Comparison of ENCODE assay signal across 16 mouse cellular contexts in the genomic region with DNA sequence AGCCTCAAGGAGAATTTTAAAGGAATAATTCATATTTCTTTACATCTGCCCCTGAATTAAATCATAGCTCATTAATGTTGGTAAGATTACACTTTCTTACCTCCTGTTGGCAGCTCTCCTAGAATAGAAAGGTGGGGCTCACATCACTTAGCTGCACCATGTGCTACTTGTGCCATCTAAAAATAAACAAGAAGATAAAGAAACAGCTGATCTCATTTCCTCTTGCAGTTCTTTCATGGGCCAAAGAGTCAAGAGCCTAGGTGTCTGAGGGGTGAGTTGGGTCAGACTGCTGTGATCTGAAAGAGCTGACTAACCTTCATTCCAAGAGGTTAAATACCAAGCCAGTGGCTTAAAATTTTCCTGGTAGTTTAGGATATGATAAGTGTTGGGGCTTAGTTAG. TPM values are rescaled to one million over a fixed set of nuclear protein-coding genes. Genes with fewer than 3 reads are reported as not detected.
DNase-seq lines count a peak whose midpoint lies in the region; ATAC-seq and TF ChIP-seq lines count a peak whose summit lies in the region.
"Had no signal": no experiment of that assay in that cellular context is flagged by ENCODE, and none has a peak within 500 bp of the region (broad histone marks: within the 10 kb centered on the region; RNA-seq: fewer than 3 reads in every experiment).

No protein-coding gene starts in this region.

- H3K4me2 ChIP-seq in lung, postnatal 0 days (replicated peaks; ENCODE audit: low read depth, low read length) = no peak overlapping the region
- H3K4me2 ChIP-seq in hindbrain, embryonic 16.5 days (ENCODE audit: low read length) = no peak overlapping the region
- no peak overlapping the region for H3K4me2 ChIP-seq in hindbrain, postnatal 0 days (ENCODE audit: low read depth, low read length)
- H3K4me2 ChIP-seq: hindbrain, embryonic 15.5 days; neural tube, embryonic 12.5 days had no signal

- H3K9ac ChIP-seq in lung, postnatal 0 days (replicated peaks; ENCODE audit: low read depth) = no peak overlapping the region
- H3K9ac ChIP-seq in hindbrain, embryonic 16.5 days (ENCODE audit: low read depth, low read length) = no peak overlapping the region
- no peak overlapping the region for H3K9ac ChIP-seq in hindbrain, postnatal 0 days (replicated peaks; ENCODE audit: low read length)
- H3K9ac ChIP-seq: hindbrain, embryonic 15.5 days; neural tube, embryonic 12.5 days had no signal

- H3K4me1 ChIP-seq in lung, postnatal 0 days (ENCODE audit: insufficient read depth, low read depth, low read length) = no peaks in the 10 kb centered on the region
- no peaks in the 10 kb centered on the region for H3K4me1 ChIP-seq in hindbrain, embryonic 16.5 days (ENCODE audit: control insufficient read depth, insufficient read depth, low read depth, low read length)
- no peaks in the 10 kb centered on the region for H3K4me1 ChIP-seq in hindbrain, postnatal 0 days (ENCODE audit: insufficient read depth, low read length)
- H3K4me1 ChIP-seq: hindbrain, embryonic 15.5 days; neural tube, embryonic 12.5 days had no signal

- peak; percentile 64 for DNase-seq in lung, postnatal 0 days (ENCODE audit: low spot score)
- no peak for DNase-seq in lung, postnatal 25 days (ENCODE audit: low spot score)
- DNase-seq in heart, adult 9 months (ENCODE audit: low spot score in 2 of 2) = peak; percentile 48 to 53
- DNase-seq in heart, postnatal 4 days = peak; percentile 12
- no peak for DNase-seq in hindbrain, postnatal 0 days (ENCODE audit: low spot score)
- DNase-seq in adrenal gland, postnatal 10 days = no peak
- no peak for DNase-seq in gastrocnemius, postnatal 4 days (ENCODE audit: low spot score in 2 of 2)
- DNase-seq: cerebellum, adult 18-20 months; gastrocnemius, postnatal 25 days; kidney, adult 9 months; midbrain, embryonic 14.5 days had no signal

- peak; percentile 74 for TF ChIP-seq EP300 in lung, postnatal 0 days (IDR thresholded peaks at IDR 0.05)

- no peak overlapping the region for H3K27ac ChIP-seq in lung, postnatal 0 days (ENCODE audit: low read length)
- H3K27ac ChIP-seq in hindbrain, embryonic 16.5 days (ENCODE audit: low read depth, low read length) = no peak overlapping the region
- no peak overlapping the region for H3K27ac ChIP-seq in hindbrain, postnatal 0 days
- H3K27ac ChIP-seq: hindbrain, embryonic 15.5 days; neural tube, embryonic 12.5 days had no signal

- no peak overlapping the region for H3K4me3 ChIP-seq in lung, postnatal 0 days (ENCODE audit: low read depth, low read length)
- no peak overlapping the region for H3K4me3 ChIP-seq in hindbrain, embryonic 16.5 days (ENCODE audit: low read length)
- H3K4me3 ChIP-seq in hindbrain, postnatal 0 days (ENCODE audit: low read length) = no peak overlapping the region
- H3K4me3 ChIP-seq: erythroblast, embryonic 14.5 days; hindbrain, embryonic 15.5 days; neural tube, embryonic 12.5 days had no signal

- peak; percentile 53 for ATAC-seq in lung, postnatal 0 days
- ATAC-seq in hindbrain, embryonic 16.5 days = no peak
- no peak for ATAC-seq in hindbrain, postnatal 0 days

- H3K9me3 ChIP-seq in lung, postnatal 0 days (ENCODE audit: low read length) = no peaks in the 10 kb centered on the region
- H3K9me3 ChIP-seq in hindbrain, embryonic 16.5 days (ENCODE audit: control insufficient read depth, low read length) = no peaks in the 10 kb centered on the region
- H3K9me3 ChIP-seq in hindbrain, postnatal 0 days (ENCODE audit: low read length) = no peaks in the 10 kb centered on the region
- H3K9me3 ChIP-seq: hindbrain, embryonic 15.5 days; neural tube, embryonic 12.5 days had no signal

- H3K36me3 ChIP-seq in lung, postnatal 0 days (ENCODE audit: insufficient read depth, low read length) = no peaks in the 10 kb centered on the region
- no peaks in the 10 kb centered on the region for H3K36me3 ChIP-seq in hindbrain, embryonic 16.5 days (ENCODE audit: control insufficient read depth, insufficient read depth, low read length)
- H3K36me3 ChIP-seq in hindbrain, postnatal 0 days (ENCODE audit: insufficient read depth, low read length) = no peaks in the 10 kb centered on the region
- H3K36me3 ChIP-seq: hindbrain, embryonic 15.5 days; neural tube, embryonic 12.5 days had no signal

- H3K27me3 ChIP-seq in lung, postnatal 0 days (replicated peaks; ENCODE audit: insufficient read depth, low read length) = no peaks in the 10 kb centered on the region
- no peaks in the 10 kb centered on the region for H3K27me3 ChIP-seq in hindbrain, embryonic 16.5 days (replicated peaks; ENCODE audit: control insufficient read depth, insufficient read depth, low read length)
- H3K27me3 ChIP-seq in hindbrain, postnatal 0 days (ENCODE audit: insufficient read depth, low read length) = no peaks in the 10 kb centered on the region
- H3K27me3 ChIP-seq: hindbrain, embryonic 15.5 days; neural tube, embryonic 12.5 days had no signal

- no peak for TF ChIP-seq CTCF in lung, postnatal 0 days (IDR thresholded peaks at IDR 0.05)
- TF ChIP-seq CTCF in hindbrain, postnatal 0 days (IDR thresholded peaks at IDR 0.05; ENCODE audit: low read depth) = no peak

RNA-seq across cellular contexts. Expression of gene Ndnf, which starts 59.6 kb away (rescaled TPM):
- 33.7 and 61.1 TPM in 2 replicates for polyA plus RNA-seq in lung, postnatal 0 days (2015; fragmentation: Nextera tagmentation; extraction: Ambion mirVana)
- total RNA-seq in heart, postnatal 4 days (2021) = 1 to 10 TPM; 5.0 to 6.4 TPM
- polyA plus RNA-seq in hindbrain, embryonic 16.5 days (2015; fragmentation: Nextera tagmentation; extraction: Ambion mirVana) = 10.8 and 15.7 TPM in 2 replicates
- total RNA-seq in hindbrain, postnatal 0 days (2014; rRNA removed) = 86.2 and 89.6 TPM in 2 replicates
- polyA plus RNA-seq in hindbrain, postnatal 0 days (2015; fragmentation: Nextera tagmentation; extraction: Ambion mirVana) = 10.4 and 14.8 TPM in 2 replicates
- 1 to 10 TPM; 3.3 to 3.9 TPM for total RNA-seq in adrenal gland, postnatal 10 days (2021)
- total RNA-seq in gastrocnemius, postnatal 4 days (2021) = 1 to 10 TPM; 2.5 to 2.8 TPM
- polyA plus RNA-seq: C2C12; erythroblast, embryonic 14.5 days had no signal

Comparison
In these comparisons a context has a peak if more than half of its experiments do, and no peak if none do; other contexts are left out.
1. DNase-seq: peak in lung, postnatal 0 days (single experiment), heart, adult 9 months (2 of 2) and heart, postnatal 4 days (single experiment); none in lung, postnatal 25 days (single experiment), hindbrain, postnatal 0 days (single experiment), adrenal gland, postnatal 10 days (single experiment) and gastrocnemius, postnatal 4 days (0 of 2).
2. RNA of gene Ndnf, which starts 59.6 kb away (total RNA-seq): 86.2 to 89.6 TPM in hindbrain, postnatal 0 days; 5.0 to 6.4 TPM in heart, postnatal 4 days, 3.3 to 3.9 TPM in adrenal gland, postnatal 10 days and 2.5 to 2.8 TPM in gastrocnemius, postnatal 4 days; every median in the first group is over 10 times any median in the second.